21 mouse cellular contexts compared by ENCODE assay signal in the genomic region with DNA sequence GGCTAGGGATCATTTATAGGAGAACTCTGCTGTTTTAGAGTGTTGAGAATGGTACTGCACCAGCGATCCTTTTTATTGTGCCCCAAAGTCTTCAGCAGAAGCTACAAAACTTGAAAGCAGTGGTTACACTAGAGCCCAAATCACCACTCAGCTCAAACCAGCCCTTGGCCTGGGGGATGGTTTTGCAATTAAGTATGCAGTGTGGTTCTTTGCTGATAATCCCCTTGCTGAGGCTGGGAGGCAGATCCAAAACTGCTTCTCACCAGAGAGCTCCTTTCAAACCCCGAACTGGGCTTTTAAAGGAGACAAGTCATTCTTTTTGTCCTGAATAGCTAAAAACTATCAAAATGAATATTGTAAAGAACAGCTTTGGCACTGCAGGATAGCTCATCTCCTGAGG.
DNase-seq lines count a peak whose midpoint lies in the region; ATAC-seq and TF ChIP-seq lines count a peak whose summit lies in the region.
"Had no signal": no experiment of that assay in that cellular context is flagged by ENCODE, and none has a peak within 500 bp of the region (broad histone marks: within the 10 kb centered on the region; RNA-seq: fewer than 3 reads in every experiment).

No protein-coding gene starts in this region.

- H3K9ac ChIP-seq in midbrain, embryonic 14.5 days (replicated peaks; ENCODE audit: low read length) = no peak overlapping the region
- no peak overlapping the region for H3K9ac ChIP-seq in midbrain, embryonic 16.5 days (ENCODE audit: low read depth, low read length)
- H3K9ac ChIP-seq: embryonic facial prominence, embryonic 12.5 days; forebrain, embryonic 13.5 days; forebrain, embryonic 15.5 days; forebrain, postnatal 0 days had no signal

- no peaks in the 10 kb centered on the region for H3K27me3 ChIP-seq in midbrain, embryonic 14.5 days (ENCODE audit: control insufficient read depth, insufficient read depth, low read length)
- H3K27me3 ChIP-seq in midbrain, embryonic 16.5 days (ENCODE audit: control insufficient read depth, insufficient read depth, low read depth, low read length) = no peaks in the 10 kb centered on the region
- H3K27me3 ChIP-seq: embryonic facial prominence, embryonic 12.5 days; forebrain, embryonic 13.5 days; forebrain, embryonic 15.5 days; Patski had no signal

- TF ChIP-seq CTCF in brain, embryonic 14.5 days (IDR thresholded peaks at IDR 0.05; ENCODE audit: borderline replicate concordance, extremely low read depth, insufficient read depth, insufficient read length) = no peak

- no peak for ATAC-seq in midbrain, embryonic 14.5 days (ENCODE audit: low FRiP score, low TSS enrichment)
- no peak for ATAC-seq in midbrain, embryonic 16.5 days
- ATAC-seq: activated CD4-positive, CD25-positive, alpha-beta regulatory T cell, adult 4 months; forebrain, embryonic 13.5 days; forebrain, embryonic 15.5 days; forebrain, postnatal 0 days; Patski had no signal

- no peak overlapping the region for H3K4me3 ChIP-seq in midbrain, embryonic 14.5 days (replicated peaks; ENCODE audit: low read depth, low read length)
- no peak overlapping the region for H3K4me3 ChIP-seq in midbrain, embryonic 16.5 days (ENCODE audit: low read depth, low read length)
- H3K4me3 ChIP-seq: embryonic facial prominence, embryonic 10.5 days; embryonic facial prominence, embryonic 12.5 days; forebrain, embryonic 13.5 days; forebrain, embryonic 15.5 days had no signal

- H3K4me1 ChIP-seq in midbrain, embryonic 14.5 days (ENCODE audit: control insufficient read depth, insufficient read depth, low read length) = 0 out of 2 replicates have a peak, but pooled peaks cover 3% of the 10 kb centered on the region
- peaks cover 6% of the 10 kb centered on the region for H3K4me1 ChIP-seq in midbrain, embryonic 16.5 days (ENCODE audit: control insufficient read depth, insufficient read depth, low read length)
- H3K4me1 ChIP-seq: embryonic facial prominence, embryonic 10.5 days; embryonic facial prominence, embryonic 12.5 days; forebrain, embryonic 13.5 days; forebrain, embryonic 15.5 days had no signal

- no peak overlapping the region for H3K27ac ChIP-seq in midbrain, embryonic 14.5 days (replicated peaks; ENCODE audit: low read depth, low read length)
- H3K27ac ChIP-seq in midbrain, embryonic 16.5 days (ENCODE audit: low read length) = no peak overlapping the region
- H3K27ac ChIP-seq: embryonic facial prominence, embryonic 10.5 days; embryonic facial prominence, embryonic 12.5 days; forebrain, embryonic 13.5 days; forebrain, embryonic 15.5 days had no signal

- WGBS in midbrain, embryonic 14.5 days = 22% methylated on average over 2 of the region's 2 CpGs
- WGBS in midbrain, embryonic 16.5 days = 20% methylated on average over 2 of the region's 2 CpGs

- H3K4me2 ChIP-seq in midbrain, embryonic 14.5 days (ENCODE audit: low read length) = no peak overlapping the region
- no peak overlapping the region for H3K4me2 ChIP-seq in midbrain, embryonic 16.5 days (ENCODE audit: low read length)
- H3K4me2 ChIP-seq: embryonic facial prominence, embryonic 12.5 days; forebrain, embryonic 13.5 days; forebrain, embryonic 15.5 days had no signal

- no peaks in the 10 kb centered on the region for H3K9me3 ChIP-seq in midbrain, embryonic 14.5 days (ENCODE audit: control insufficient read depth, low read length)
- H3K9me3 ChIP-seq in midbrain, embryonic 16.5 days (replicated peaks; ENCODE audit: control insufficient read depth, low read length, poor library complexity, severe bottlenecking) = no peaks in the 10 kb centered on the region
- H3K9me3 ChIP-seq: embryonic facial prominence, embryonic 10.5 days; embryonic facial prominence, embryonic 12.5 days; forebrain, embryonic 13.5 days; forebrain, embryonic 15.5 days had no signal

- DNase-seq in midbrain, embryonic 14.5 days = peak; percentile 52
- DNase-seq in brain, embryonic 14.5 days (ENCODE audit: low read depth) = peak; percentile 49
- DNase-seq in spleen, postnatal 36 days (ENCODE audit: low spot score in 2 of 2) = no peak
- DNase-seq in gastrocnemius, postnatal 25 days = no peak
- DNase-seq: adrenal gland, adult 8-10 months; adrenal gland, postnatal 14 days; adrenal gland, postnatal 36 days; cerebellum, adult 11-12 months; cerebellum, adult 2 months; cerebellum, adult 9-10 months; cerebellum, postnatal 10 days; cerebellum, postnatal 25 days; forebrain, postnatal 0 days had no signal

- TF ChIP-seq POLR2A in brain, embryonic 14.5 days (IDR thresholded peaks at IDR 0.05; ENCODE audit: borderline replicate concordance, extremely low read depth, insufficient read depth, insufficient read length, poor library complexity, severe bottlenecking) = no peak

- H3K36me3 ChIP-seq in midbrain, embryonic 14.5 days (ENCODE audit: control insufficient read depth, insufficient read depth, low read length) = no peaks in the 10 kb centered on the region
- H3K36me3 ChIP-seq in midbrain, embryonic 16.5 days (ENCODE audit: control insufficient read depth, insufficient read depth, low read length) = no peaks in the 10 kb centered on the region
- H3K36me3 ChIP-seq: embryonic facial prominence, embryonic 10.5 days; embryonic facial prominence, embryonic 12.5 days; forebrain, embryonic 15.5 days; G1E had no signal

Comparison
In these comparisons a context has a peak if more than half of its experiments do, and no peak if none do; other contexts are left out.
1. DNase-seq: peak in midbrain, embryonic 14.5 days (single experiment) and brain, embryonic 14.5 days (single experiment); none in spleen, postnatal 36 days (0 of 2) and gastrocnemius, postnatal 25 days (single experiment).